ENCODE assay signal across 8 mouse cellular contexts in the genomic region with DNA sequence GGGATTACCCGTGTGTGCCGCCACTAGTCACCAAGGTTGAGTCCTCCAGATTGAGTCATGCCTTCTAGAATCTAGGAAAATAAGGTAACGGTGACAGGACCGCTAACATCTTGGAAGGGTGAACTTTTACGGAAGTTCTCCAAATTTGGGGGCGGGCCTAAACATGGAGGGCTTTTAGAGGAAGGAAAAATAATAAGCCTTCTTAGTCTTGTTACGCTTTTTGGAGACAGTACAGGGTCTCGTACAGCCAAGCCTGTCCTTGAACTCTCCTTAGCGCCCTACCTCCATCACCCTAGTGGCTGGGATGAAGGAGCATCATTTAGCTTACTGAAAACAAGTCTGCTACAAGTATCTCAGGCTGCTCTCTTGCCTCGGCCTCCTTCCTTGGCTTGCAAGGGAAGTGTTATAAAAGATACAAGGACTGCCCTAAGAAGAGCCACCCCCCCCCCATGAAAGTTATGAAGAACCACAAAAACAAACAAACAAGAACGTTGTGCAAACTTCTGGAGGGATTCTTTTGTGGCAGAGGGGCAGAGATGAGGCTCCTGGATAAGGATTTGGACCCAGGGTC. TPM values are rescaled to one million over a fixed set of nuclear protein-coding genes. Genes with fewer than 3 reads are reported as not detected.
A peak's percentile ranks its signal among the peaks of the same experiment; 100 is the strongest.
DNase-seq lines count a peak whose midpoint lies in the region; ATAC-seq and TF ChIP-seq lines count a peak whose summit lies in the region.

No protein-coding gene starts in this region.

- intact Hi-C loops in heart, adult 2 months (cut with DNase I): loop anchor here (5.0 kb wide), 1 partner anchor 35 kb away; no protein-coding TSS in a partner anchor

- peak overlapping the region; percentile 69 for H3K4me3 ChIP-seq in heart, adult 2 months
- peak overlapping the region; percentile 90 to 97 for H3K4me3 ChIP-seq in ES-E14 (ENCODE audit: insufficient read depth in 1 of 2, low read depth in 1 of 2, low read length in 2 of 2, poor library complexity in 1 of 2, severe bottlenecking in 1 of 2)
- peak overlapping the region; percentile 56 for H3K4me3 ChIP-seq in forebrain, embryonic 16.5 days (replicated peaks; ENCODE audit: low read length)
- H3K4me3 ChIP-seq in liver, embryonic 16.5 days (ENCODE audit: low read depth, low read length): peak overlapping the region; percentile 96
- peak overlapping the region; percentile 50 for H3K4me3 ChIP-seq in stomach, embryonic 14.5 days (ENCODE audit: low read depth, low read length)

- no peak for TF ChIP-seq POLR2A in heart, adult 2 months (IDR thresholded peaks at IDR 0.05; ENCODE audit: insufficient read depth, low read depth, low read length)

- H3K27ac ChIP-seq in heart, adult 2 months: peak overlapping the region; percentile 77
- no peak overlapping the region for H3K27ac ChIP-seq in ES-E14 (ENCODE audit: insufficient read depth, low read depth, low read length, poor library complexity, severe bottlenecking)
- H3K27ac ChIP-seq in forebrain, embryonic 16.5 days (ENCODE audit: low read length): no peak overlapping the region
- H3K27ac ChIP-seq in liver, embryonic 16.5 days (ENCODE audit: low read length): peak overlapping the region; percentile 99
- H3K27ac ChIP-seq in stomach, embryonic 14.5 days (ENCODE audit: low read length): no peak overlapping the region

- H3K4me2 ChIP-seq in forebrain, embryonic 16.5 days (ENCODE audit: low read length): peak overlapping the region; percentile 96
- peak overlapping the region; percentile 84 for H3K4me2 ChIP-seq in liver, embryonic 16.5 days (ENCODE audit: low read depth, low read length)
- peak overlapping the region; percentile 83 for H3K4me2 ChIP-seq in stomach, embryonic 14.5 days (replicated peaks; ENCODE audit: low read depth, low read length)

- H3K36me3 ChIP-seq in heart, adult 2 months (ENCODE audit: control insufficient read depth, insufficient read depth, low read length): no peaks in the 10 kb centered on the region
- peaks cover 28% of the 10 kb centered on the region for H3K36me3 ChIP-seq in ES-E14 (ENCODE audit: control insufficient read depth, insufficient read depth, low read length, poor library complexity, severe bottlenecking)
- no peaks in the 10 kb centered on the region for H3K36me3 ChIP-seq in forebrain, embryonic 16.5 days (ENCODE audit: control insufficient read depth, insufficient read depth)
- peaks cover 27% of the 10 kb centered on the region for H3K36me3 ChIP-seq in liver, embryonic 16.5 days (ENCODE audit: control insufficient read depth, insufficient read depth)
- H3K36me3 ChIP-seq in stomach, embryonic 14.5 days (ENCODE audit: control insufficient read depth, insufficient read depth, low read length): 0 out of 2 replicates have a peak, but pooled peaks cover 3% of the 10 kb centered on the region

- in situ Hi-C loops in ES-E14 (cut with MboI; ENCODE audit: low sequenced_read_pairs in 2 of 2, unreplicated experiment in 2 of 2): no loop called here

- H3K79me2 ChIP-seq in heart, adult 2 months (replicated peaks; ENCODE audit: control insufficient read depth, insufficient read depth, low read length): 0 out of 2 replicates have a peak, but pooled peaks cover 1% of the 10 kb centered on the region

- H3K4me1 ChIP-seq in heart, adult 2 months (ENCODE audit: control insufficient read depth, insufficient read depth, low read length): peaks cover 10% of the 10 kb centered on the region
- H3K4me1 ChIP-seq in ES-E14 (ENCODE audit: control insufficient read depth in 2 of 2, insufficient read depth in 2 of 2, low read length in 2 of 2, poor library complexity in 1 of 2): peaks cover 2 to 13% of the 10 kb centered on the region in 2 experiments; a peak in 3 of 4 replicates
- H3K4me1 ChIP-seq in forebrain, embryonic 16.5 days (replicated peaks; ENCODE audit: control insufficient read depth, insufficient read depth, low read length): peaks cover 25% of the 10 kb centered on the region
- peaks cover 36% of the 10 kb centered on the region for H3K4me1 ChIP-seq in liver, embryonic 16.5 days (ENCODE audit: control insufficient read depth, low read depth, low read length)
- peaks cover 14% of the 10 kb centered on the region for H3K4me1 ChIP-seq in stomach, embryonic 14.5 days (ENCODE audit: control insufficient read depth, insufficient read depth, low read length)

- peaks cover 2% of the 10 kb centered on the region; the same call in 1 of the 2 replicates for H3K27me3 ChIP-seq in heart, adult 2 months (ENCODE audit: control insufficient read depth, insufficient read depth, low read length)
- H3K27me3 ChIP-seq in forebrain, embryonic 16.5 days (replicated peaks; ENCODE audit: control insufficient read depth, insufficient read depth, low read length): no peaks in the 10 kb centered on the region
- H3K27me3 ChIP-seq in liver, embryonic 16.5 days (ENCODE audit: control insufficient read depth, insufficient read depth, low read depth, low read length): no peaks in the 10 kb centered on the region
- H3K27me3 ChIP-seq in stomach, embryonic 14.5 days (ENCODE audit: control insufficient read depth, insufficient read depth, low read length): no peaks in the 10 kb centered on the region

- TF ChIP-seq EP300 in heart, adult 2 months (IDR thresholded peaks at IDR 0.05; ENCODE audit: insufficient read depth, low read depth, low read length): no peak

- no peak for DNase-seq in heart, adult 2 months
- DNase-seq in heart, adult 9 months (ENCODE audit: low spot score in 2 of 2): no peak
- DNase-seq in ES-E14 (ENCODE audit: low read depth, low spot score): no peak
- no peak for DNase-seq in adrenal gland, adult (ENCODE audit: inconsistent age in 2 of 2, low spot score in 1 of 2)
- DNase-seq in adrenal gland, postnatal 14 days: no peak

- TF ChIP-seq CTCF in heart, adult 2 months (IDR thresholded peaks at IDR 0.05): no peak

- peak overlapping the region; percentile 93 for H3K9ac ChIP-seq in heart, adult 2 months (ENCODE audit: low read depth, low read length)
- H3K9ac ChIP-seq in ES-E14 (ENCODE audit: insufficient read depth, low read depth, low read length, poor library complexity, severe bottlenecking): peak overlapping the region; percentile 86
- H3K9ac ChIP-seq in forebrain, embryonic 16.5 days (replicated peaks; ENCODE audit: low read depth, low read length): peak overlapping the region; percentile 56
- peak overlapping the region; percentile 98 for H3K9ac ChIP-seq in liver, embryonic 16.5 days (ENCODE audit: low read depth, low read length)
- H3K9ac ChIP-seq in stomach, embryonic 14.5 days (replicated peaks; ENCODE audit: low read depth, low read length): peak overlapping the region; percentile 47; the same call in 1 of the 2 replicates

- ATAC-seq in forebrain, embryonic 16.5 days: no peak
- no peak for ATAC-seq in liver, embryonic 16.5 days (ENCODE audit: low read depth)
- ATAC-seq in stomach, embryonic 14.5 days (ENCODE audit: insufficient number of reproducible peaks, insufficient read depth, low FRiP score, low read depth): no peak

- H3K9me3 ChIP-seq in ES-E14 (ENCODE audit: control insufficient read depth, insufficient read depth, low read depth, low read length): no peaks in the 10 kb centered on the region
- H3K9me3 ChIP-seq in forebrain, embryonic 16.5 days (ENCODE audit: control insufficient read depth, low read length): no peaks in the 10 kb centered on the region
- no peaks in the 10 kb centered on the region for H3K9me3 ChIP-seq in liver, embryonic 16.5 days (replicated peaks; ENCODE audit: control insufficient read depth, low read length)
- H3K9me3 ChIP-seq in stomach, embryonic 14.5 days (ENCODE audit: control insufficient read depth, low read depth, low read length): no peaks in the 10 kb centered on the region

- WGBS in heart, adult 2 months: 26% methylated on average over 11 of the region's 11 CpGs
- WGBS in forebrain, embryonic 16.5 days: 5% methylated on average over 11 of the region's 11 CpGs
- WGBS in liver, embryonic 16.5 days (ENCODE audit: insufficient replicate concordance): 1% methylated on average over 11 of the region's 11 CpGs
- 7% methylated on average over 11 of the region's 11 CpGs for WGBS in stomach, embryonic 14.5 days

TF ChIP-seq in ES-E14, 5 proteins besides CTCF, POLR2A, EP300 and RAD21 (continues in another document):
- TF ChIP-seq HCFC1 (IDR thresholded peaks at IDR 0.05; ENCODE audit: borderline replicate concordance, insufficient read depth, low read length): no peak

RNA-seq across cellular contexts. Expression of a gene that starts 1.5 kb away (rescaled TPM):
- total RNA-seq in heart, adult 2 months (2021): 10 to 100 TPM; 20.9 to 26.1 TPM
- polyA plus RNA-seq in heart, adult 2 months (2012; rRNA removed): 35.6 and 57.0 TPM in 2 replicates
- total RNA-seq in ES-E14 (2012; rRNA removed): 72.0 and 156 TPM in 2 replicates
- polyA plus RNA-seq in forebrain, embryonic 16.5 days (2015; fragmentation: Nextera tagmentation; extraction: Ambion mirVana): 9.8 and 10.7 TPM in 2 replicates
- polyA plus RNA-seq in liver, embryonic 16.5 days (2015; fragmentation: Nextera tagmentation; extraction: Ambion mirVana): 101 and 119 TPM in 2 replicates
- 36.7 and 39.0 TPM in 2 replicates for polyA plus RNA-seq in stomach, embryonic 14.5 days (2014; fragmentation: Nextera tagmentation; extraction: Ambion mirVana)
- total RNA-seq in adrenal gland, postnatal 14 days (2021): 120 and 160 TPM in 2 replicates

RNA-seq across cellular contexts. Expression of a gene that starts 33.0 kb away (rescaled TPM):
- total RNA-seq in heart, adult 2 months (2021): 10 to 100 TPM; 55.5 to 56.2 TPM
- 94.2 and 101 TPM in 2 replicates for polyA plus RNA-seq in heart, adult 2 months (2012; rRNA removed)
- total RNA-seq in ES-E14 (2012; rRNA removed): 76.0 and 105 TPM in 2 replicates
- 189 and 204 TPM in 2 replicates for polyA plus RNA-seq in forebrain, embryonic 16.5 days (2015; fragmentation: Nextera tagmentation; extraction: Ambion mirVana)
- polyA plus RNA-seq in liver, embryonic 16.5 days (2015; fragmentation: Nextera tagmentation; extraction: Ambion mirVana): 27.4 and 29.8 TPM in 2 replicates
- 105 and 120 TPM in 2 replicates for polyA plus RNA-seq in stomach, embryonic 14.5 days (2014; fragmentation: Nextera tagmentation; extraction: Ambion mirVana)
- total RNA-seq in adrenal gland, postnatal 14 days (2021): 71.1 and 71.7 TPM in 2 replicates

RNA-seq across cellular contexts. Expression of a gene that starts 33.9 kb away (rescaled TPM):
- 10 to 100 TPM; 49.5 to 52.8 TPM for total RNA-seq in heart, adult 2 months (2021)
- polyA plus RNA-seq in heart, adult 2 months (2012; rRNA removed): 40.3 and 51.3 TPM in 2 replicates
- total RNA-seq in ES-E14 (2012; rRNA removed): 12.8 and 18.5 TPM in 2 replicates
- 23.1 and 29.0 TPM in 2 replicates for polyA plus RNA-seq in forebrain, embryonic 16.5 days (2015; fragmentation: Nextera tagmentation; extraction: Ambion mirVana)
- polyA plus RNA-seq in liver, embryonic 16.5 days (2015; fragmentation: Nextera tagmentation; extraction: Ambion mirVana): 7.8 and 8.9 TPM in 2 replicates
- 23.8 and 25.8 TPM in 2 replicates for polyA plus RNA-seq in stomach, embryonic 14.5 days (2014; fragmentation: Nextera tagmentation; extraction: Ambion mirVana)
- total RNA-seq in adrenal gland, postnatal 14 days (2021): 23.8 and 25.1 TPM in 2 replicates

RNA-seq across cellular contexts. Expression of a gene that starts 44.4 kb away (rescaled TPM):
- 10 to 100 TPM; 69.7 to 75.3 TPM for total RNA-seq in heart, adult 2 months (2021)
- polyA plus RNA-seq in heart, adult 2 months (2012; rRNA removed): 122 and 123 TPM in 2 replicates
- total RNA-seq in ES-E14 (2012; rRNA removed): 188 and 227 TPM in 2 replicates
- 364 and 377 TPM in 2 replicates for polyA plus RNA-seq in forebrain, embryonic 16.5 days (2015; fragmentation: Nextera tagmentation; extraction: Ambion mirVana)
- 151 and 155 TPM in 2 replicates for polyA plus RNA-seq in liver, embryonic 16.5 days (2015; fragmentation: Nextera tagmentation; extraction: Ambion mirVana)
- 274 and 282 TPM in 2 replicates for polyA plus RNA-seq in stomach, embryonic 14.5 days (2014; fragmentation: Nextera tagmentation; extraction: Ambion mirVana)
- total RNA-seq in adrenal gland, postnatal 14 days (2021): 130 and 147 TPM in 2 replicates

Comparison
In these comparisons a context has a peak if more than half of its experiments do, and no peak if none do; other contexts are left out.
1. H3K27ac ChIP-seq: peak in heart, adult 2 months (single experiment) and liver, embryonic 16.5 days (single experiment); none in ES-E14 (single experiment), forebrain, embryonic 16.5 days (single experiment) and stomach, embryonic 14.5 days (single experiment).
2. H3K9ac ChIP-seq: peak in every context shown above with its lines; median percentile 98 in liver, embryonic 16.5 days; 93 in heart, adult 2 months; 86 in ES-E14; 56 in forebrain, embryonic 16.5 days; 47 in stomach, embryonic 14.5 days.
3. Peak in every context shown above with its lines, with median percentiles within 50 percentile points of each other: H3K4me3 ChIP-seq and H3K4me2 ChIP-seq.